Mouse (Mus musculus) CH12.LX (cell line): Measurements from ENCODE around the gene Necap2. TPM values are rescaled to one million over a fixed set of nuclear protein-coding genes. Genes with fewer than 3 reads are reported as not detected.

ENCODE experiments used
- DNase-seq: peaks from one replicate; pipeline ENCODE4 v3.0.0-alpha.2; 2013; ENCODE audit errors: extremely low read depth
- H3K27ac ChIP-seq: 2 replicates; pipeline ENCODE4 v1.5.1; 2012; ENCODE audit warnings: low read depth, mild to moderate bottlenecking, control low read depth, moderate library complexity; ENCODE audit not compliant: insufficient read depth
- H3K27me3 ChIP-seq: replicated peaks from 2 replicates; pipeline ENCODE3; 2012; ENCODE audit warnings: inconsistent platforms
- H3K36me3 ChIP-seq, 2 experiments: replicated peaks in 1 of 2; 2 replicates each; pipeline versions ENCODE3 to v1.6.1; 2012; ENCODE audit warnings: inconsistent platforms in 1 of 2, low read length in 1 of 2, mild to moderate bottlenecking in 1 of 2, mixed read lengths in 1 of 2, moderate library complexity in 1 of 2; ENCODE audit not compliant: control insufficient read depth in 1 of 2, insufficient read depth in 1 of 2
- H3K4me1 ChIP-seq, 2 experiments: 2 replicates each; pipeline ENCODE4 v1.6.1; 2012; ENCODE audit warnings: inconsistent platforms in 1 of 2, moderate library complexity in 1 of 2; ENCODE audit not compliant: insufficient read depth in 2 of 2, control insufficient read depth in 1 of 2
- H3K4me2 ChIP-seq: 2 replicates; pipeline ENCODE4 v1.6.1; 2012; ENCODE audit warnings: low read depth, mild to moderate bottlenecking, control low read depth; ENCODE audit not compliant: poor library complexity, insufficient read depth, severe bottlenecking
- H3K4me3 ChIP-seq, 3 experiments: fragments of 150-350 bp in 1 of 3; sonication (generic) in 1 of 3; replicated peaks in 1 of 3; 2 replicates each; pipeline versions ENCODE3 to v1.5.1; 2011 to 2012; ENCODE audit warnings: low read depth in 2 of 3, low read length in 2 of 3, mild to moderate bottlenecking in 2 of 3, moderate library complexity in 2 of 3, control low read depth in 1 of 3, improper control_type of control experiment in 1 of 3, inconsistent platforms in 1 of 3, mixed read lengths in 1 of 3; ENCODE audit not compliant: poor library complexity in 1 of 3
- H3K79me2 ChIP-seq: replicated peaks from 2 replicates; pipeline ENCODE4 v1.6.1; 2012; ENCODE audit warnings: mild to moderate bottlenecking, moderate library complexity; ENCODE audit not compliant: control insufficient read depth, poor library complexity, insufficient read depth, severe bottlenecking; ENCODE audit errors: extremely low read depth
- H3K9ac ChIP-seq: 2 replicates; pipeline ENCODE4 v1.6.1; 2012; ENCODE audit warnings: low read depth, mild to moderate bottlenecking, control low read depth, moderate library complexity; ENCODE audit not compliant: insufficient read depth
- H3K9me3 ChIP-seq: replicated peaks from 2 replicates; pipeline ENCODE3; 2012; ENCODE audit warnings: low read length, inconsistent platforms, mixed read lengths
- BHLHE40 ChIP-seq: IDR thresholded peaks from 2 replicates; pipeline ENCODE4 v1.6.1; 2011; ENCODE audit warnings: mild to moderate bottlenecking, low read depth, low read length, improper control_type of control experiment
- CHD1 ChIP-seq: IDR thresholded peaks from 2 replicates; pipeline ENCODE4 v1.6.1; 2012; ENCODE audit warnings: low read depth, low read length, improper control_type of control experiment, inconsistent platforms
- CHD2 ChIP-seq: IDR thresholded peaks from 2 replicates; pipeline ENCODE4 v1.6.1; 2011; ENCODE audit warnings: low read length, improper control_type of control experiment
- E2F4 ChIP-seq: IDR thresholded peaks from 2 replicates; pipeline ENCODE4 v1.6.1; 2011; ENCODE audit warnings: low read depth, low read length, improper control_type of control experiment; ENCODE audit not compliant: insufficient replicate concordance
- EP300 ChIP-seq: IDR thresholded peaks from 2 replicates; pipeline ENCODE4 v1.6.1; 2011; ENCODE audit warnings: low read length, improper control_type of control experiment
- ETS1 ChIP-seq: conservative IDR thresholded peaks from 2 replicates; pipeline ENCODE4 v1.6.1; 2012; ENCODE audit warnings: low read depth, mild to moderate bottlenecking, inconsistent platforms, low read length, improper control_type of control experiment, moderate library complexity
- HCFC1 ChIP-seq: IDR thresholded peaks from 2 replicates; pipeline ENCODE4 v1.6.1; 2012; ENCODE audit warnings: low read depth, mild to moderate bottlenecking, inconsistent platforms, low read length, improper control_type of control experiment
- MAX ChIP-seq: IDR thresholded peaks from 2 replicates; pipeline ENCODE4 v1.6.1; 2011; ENCODE audit warnings: low read length, improper control_type of control experiment
- MAZ ChIP-seq: IDR thresholded peaks from 2 replicates; pipeline ENCODE4 v1.6.1; 2012; ENCODE audit warnings: low read depth, mild to moderate bottlenecking, inconsistent platforms, low read length, improper control_type of control experiment, moderate library complexity
- MEF2A ChIP-seq: IDR thresholded peaks from 2 replicates; pipeline ENCODE4 v1.6.1; 2014; ENCODE audit warnings: low read depth, mild to moderate bottlenecking, inconsistent platforms, low read length, improper control_type of control experiment, borderline replicate concordance
- MXI1 ChIP-seq: IDR thresholded peaks from 2 replicates; pipeline ENCODE4 v1.6.1; 2011; ENCODE audit warnings: mild to moderate bottlenecking, low read depth, low read length, improper control_type of control experiment
- MYC ChIP-seq: IDR thresholded peaks from 2 replicates; pipeline ENCODE4 v1.6.1; 2011; ENCODE audit warnings: low read depth, mild to moderate bottlenecking, improper control_type of control experiment, low read length
- NELFE ChIP-seq: IDR thresholded peaks from 2 replicates; pipeline ENCODE4 v1.6.1; 2011; ENCODE audit warnings: low read depth, low read length, improper control_type of control experiment
- NRF1 ChIP-seq: IDR thresholded peaks from 2 replicates; pipeline ENCODE4 v1.6.1; 2014; ENCODE audit warnings: low read depth, mild to moderate bottlenecking, inconsistent platforms, low read length, improper control_type of control experiment, moderate library complexity
- PAX5 ChIP-seq: IDR thresholded peaks from 2 replicates; pipeline ENCODE4 v1.6.1; 2012; ENCODE audit warnings: low read length, inconsistent platforms, mixed read lengths
- RAD21 ChIP-seq: IDR thresholded peaks from 2 replicates; pipeline ENCODE4 v1.6.1; 2011; ENCODE audit warnings: low read depth, mild to moderate bottlenecking, low read length, improper control_type of control experiment, moderate library complexity
- SIN3A ChIP-seq: IDR thresholded peaks from 2 replicates; pipeline ENCODE4 v1.6.1; 2012; ENCODE audit warnings: low read length, improper control_type of control experiment, inconsistent platforms
- UBTF ChIP-seq: IDR thresholded peaks from 2 replicates; pipeline ENCODE4 v1.6.1; 2012; ENCODE audit warnings: low read depth, mild to moderate bottlenecking, inconsistent platforms, low read length, improper control_type of control experiment, moderate library complexity
- USF1 ChIP-seq: IDR thresholded peaks from 2 replicates; pipeline ENCODE4 v1.6.1; 2014; ENCODE audit warnings: low read depth, mild to moderate bottlenecking, inconsistent platforms, low read length, improper control_type of control experiment
- USF2 ChIP-seq: conservative IDR thresholded peaks from 2 replicates; pipeline ENCODE4 v1.6.1; 2011; ENCODE audit warnings: low read depth, low read length, improper control_type of control experiment
- ZKSCAN1 ChIP-seq: IDR thresholded peaks from 2 replicates; pipeline ENCODE4 v1.6.1; 2012; ENCODE audit warnings: low read depth, inconsistent platforms, low read length, improper control_type of control experiment, borderline replicate concordance
- ZMIZ1 ChIP-seq: IDR thresholded peaks from 2 replicates; pipeline ENCODE4 v1.6.1; 2012; ENCODE audit warnings: low read depth, mild to moderate bottlenecking, inconsistent platforms, low read length, improper control_type of control experiment
- ZNF384 ChIP-seq: IDR thresholded peaks from 2 replicates; pipeline ENCODE4 v1.6.1; 2012; ENCODE audit warnings: low read depth, low read length, improper control_type of control experiment, inconsistent platforms
- dilution Hi-C: fragments of 300-500 bp; cut with MboI; formaldehyde crosslinking; loops from 2 replicates; pipeline ENCODE4 v1.14.3; 2020; ENCODE audit warnings: low sequenced_read_pairs; ENCODE audit not compliant: extremely low pct_unique_long_range_greater_than_20kb, extremely low pct_ligation_motif_present
- in situ Hi-C: fragments of 300-500 bp; cut with MboI; formaldehyde crosslinking; loops from 3 replicates; pipeline ENCODE4 v1.14.3; 2019; ENCODE audit warnings: low sequenced_read_pairs, low pct_ligation_motif_present, low pct_unique_long_range_greater_than_20kb, mixed read lengths
- polyA plus RNA-seq: library from polyadenylated mRNA; unstranded; fragments of >175 nt; gene quantifications from 2 replicates; pipeline ENCODE4 v1.2.1, GENCODE M21; 2012; ENCODE audit warnings: low read depth; ENCODE audit not compliant: insufficient read length
- total RNA-seq, 2 experiments: library from RNA; depleted of rRNA; stranded (reverse); fragments of 300-350 nt in 1 of 2; fragments of >200 nt in 1 of 2; gene quantifications; 2 replicates each; pipeline ENCODE4 v1.2.3; 2012 to 2014

Gene Necap2
- total and polyA plus RNA-seq, 3 experiments = 32.6 to 41.7 (median 34.8) TPM

- H3K4me3 ChIP-seq = no peak overlapping the region
- no peak overlapping the region for H3K27ac ChIP-seq
- TF ChIP-seq MYC (no peak), CHD2 (no peak), MAZ (no peak), HCFC1 (no peak), RAD21 (no peak), MXI1 (no peak), UBTF (no peak), NRF1 (no peak), E2F4 (no peak), ZMIZ1 (no peak)
- in situ Hi-C loops = no loop called here
- no peaks in the 10 kb centered on the region for H3K4me1 ChIP-seq
- no peaks in the 10 kb centered on the region for H3K36me3 ChIP-seq
- H3K4me2 ChIP-seq = no peak overlapping the region
- H3K9me3 ChIP-seq = no peaks in the 10 kb centered on the region
- no peak for DNase-seq
- H3K9ac ChIP-seq = no peak overlapping the region
- H3K27me3 ChIP-seq = peaks cover 14% of the 10 kb centered on the region
- dilution Hi-C loops = no loop called here
- H3K79me2 ChIP-seq = no peaks in the 10 kb centered on the region
Observed at GRCm38 (mm10) chr4:141095016-141095415, 16.9 kb upstream of the Necap2 start.

- no peak for DNase-seq
- H3K9ac ChIP-seq = no peak overlapping the region
- H3K4me3 ChIP-seq = no peak overlapping the region
- in situ Hi-C loops (no loop called here), dilution Hi-C loops (no loop called here)
- no peaks in the 10 kb centered on the region for H3K4me1 ChIP-seq
- no peaks in the 10 kb centered on the region for H3K79me2 ChIP-seq
- peaks cover 38% of the 10 kb centered on the region for H3K27me3 ChIP-seq
- H3K27ac ChIP-seq = no peak overlapping the region
- peaks cover 11% of the 10 kb centered on the region for H3K9me3 ChIP-seq
- TF ChIP-seq CHD2 (no peak), UBTF (no peak), EP300 (no peak), MAX (no peak), USF1 (no peak), USF2 (no peak), BHLHE40 (no peak), MAZ (no peak), ZKSCAN1 (no peak), ZNF384 (no peak), CHD1 (no peak), PAX5 (no peak), NELFE (no peak), HCFC1 (no peak), MEF2A (no peak), MXI1 (no peak), SIN3A (no peak), ETS1 (no peak)
- no peak overlapping the region for H3K4me2 ChIP-seq
- no peaks in the 10 kb centered on the region for H3K36me3 ChIP-seq
Observed at GRCm38 (mm10) chr4:141088714-141089113, 10.6 kb upstream of the Necap2 start.
